Mouse (Mus musculus) heart, postnatal 36 days (tissue): ENCODE results near the gene Cbr3. TPM values are rescaled to one million over a fixed set of nuclear protein-coding genes. Genes with fewer than 3 reads are reported as not detected.

Experiments
- total RNA-seq, 2 experiments: library from RNA; stranded (reverse); gene quantifications; 2 replicates each; pipeline ENCODE4 v1.2.3; 2021

Cbr3 gene
- total RNA-seq, 2 experiments from 2014 or later = 2.9 to 3.6 TPM

Other genes with a start within 250 kb of the Cbr3 start
- 1 to 10 TPM; 1.3 to 3.0 TPM for gene Setd4, start 79.2 kb upstream of the Cbr3 start, total RNA-seq
- gene Cbr1, start 77.4 kb upstream of the Cbr3 start, total RNA-seq = 10 to 100 TPM; 25.5 to 26.2 TPM
- under 1 TPM; 0.68 to 0.94 TPM for gene Gm5678, start 55.1 kb upstream of the Cbr3 start, total RNA-seq
- gene Dop1b, start 28.7 kb downstream of the Cbr3 start, total RNA-seq = 10 to 100 TPM; 16.8 to 18.1 TPM
- 10 to 100 TPM; 14.9 to 18.0 TPM for gene Morc3, start 148.9 kb downstream of the Cbr3 start, total RNA-seq
- gene Chaf1b, start 200.7 kb downstream of the Cbr3 start, total RNA-seq = 1 to 10 TPM in 1 of 2 experiments, under 1 TPM in 1; 0.92 to 1.4 TPM